Mouse (Mus musculus): Measurements from ENCODE around the gene Wrap53.

The Wrap53 gene

GRCm38 (mm10) chr11:69601768-69602167 is 21.7 kb upstream of the Wrap53 start:
- no peak for DNase-seq (ENCODE audit: low read depth)

- DNase-seq (ENCODE audit: low read depth): no peak
These were observed 20.0 kb upstream of the Wrap53 start for GRCm38 (mm10) chr11:69600098-69600497.

DNA sequence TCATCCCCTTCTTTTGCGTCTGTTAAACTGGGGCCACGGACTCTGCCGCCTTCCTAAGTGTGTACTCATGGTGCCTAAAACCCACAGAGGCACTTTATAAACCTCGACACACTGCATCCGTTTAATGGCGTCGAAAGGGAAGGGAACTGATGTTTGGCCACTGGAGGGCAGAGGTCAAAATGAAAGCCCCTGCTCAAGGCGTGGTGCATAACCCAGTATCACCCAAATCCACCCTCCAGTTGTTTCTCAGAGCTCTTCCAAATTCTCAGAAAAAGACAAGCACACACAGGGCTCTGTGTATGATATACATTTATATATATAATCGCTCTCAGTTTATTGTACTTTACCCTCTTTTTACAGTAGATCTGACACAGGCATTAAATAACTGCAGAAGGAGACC is 19.4 kb upstream of the Wrap53 start:
- no peak for DNase-seq (ENCODE audit: low read depth)

DNA sequence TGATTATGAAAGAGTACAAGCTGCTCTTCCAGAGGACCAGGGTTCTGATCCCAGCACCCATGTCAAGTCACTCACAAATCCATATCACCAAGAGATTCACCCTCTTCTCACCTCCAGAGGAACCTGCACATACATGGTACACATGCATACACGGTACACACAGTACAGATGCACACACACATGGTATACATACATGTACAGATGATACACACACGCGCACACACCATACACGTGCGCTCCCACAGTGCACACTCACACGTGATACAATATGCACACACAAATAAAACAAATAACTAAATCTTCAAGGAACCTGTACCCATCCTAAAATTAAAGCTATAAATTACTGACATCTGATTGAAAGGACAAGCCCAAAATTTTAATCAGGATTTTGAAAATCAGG is 14.8 kb upstream of the Wrap53 start:
- DNase-seq (ENCODE audit: low read depth): no peak

DNA sequence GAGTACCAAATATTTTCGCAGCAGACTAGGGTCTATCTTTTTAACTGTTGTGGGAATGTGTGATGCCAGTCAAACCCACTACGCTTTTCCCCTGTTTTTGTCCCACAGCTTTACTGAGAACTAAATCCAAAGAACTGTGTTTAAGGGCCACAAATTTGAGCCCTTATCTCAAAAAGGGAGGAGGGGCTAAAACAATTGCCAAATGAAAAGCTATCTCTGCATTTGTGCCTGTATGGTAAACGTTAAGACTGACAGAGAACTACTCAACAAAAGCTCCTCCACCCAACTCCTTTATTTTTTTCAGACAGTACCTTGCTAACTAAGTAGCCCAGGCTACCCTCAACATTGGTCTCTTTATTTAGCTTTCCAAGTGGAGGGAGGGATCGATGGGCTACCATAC is 12.7 kb upstream of the Wrap53 start:
- DNase-seq (ENCODE audit: low read depth): no peak

GRCm38 (mm10) chr11:69591899-69592637 is 12.0 kb upstream of the Wrap53 start:
- DNase-seq (ENCODE audit: low read depth): no peak

- DNase-seq (ENCODE audit: low read depth): no peak
These were observed 11.4 kb upstream of the Wrap53 start for GRCm38 (mm10) chr11:69591424-69591823.

GRCm38 (mm10) chr11:69590622-69591021 is 10.6 kb upstream of the Wrap53 start:
- DNase-seq (ENCODE audit: low read depth): no peak

GRCm38 (mm10) chr11:69589207-69589834 is 9.3 kb upstream of the Wrap53 start:
- DNase-seq (ENCODE audit: low read depth): peak; percentile 62

- peak; percentile 78 for DNase-seq (ENCODE audit: low read depth)
These were observed 5.8 kb upstream of the Wrap53 start for GRCm38 (mm10) chr11:69585718-69586325.

GRCm38 (mm10) chr11:69584937-69585336 is 4.9 kb upstream of the Wrap53 start:
- no peak for DNase-seq (ENCODE audit: low read depth)

DNA sequence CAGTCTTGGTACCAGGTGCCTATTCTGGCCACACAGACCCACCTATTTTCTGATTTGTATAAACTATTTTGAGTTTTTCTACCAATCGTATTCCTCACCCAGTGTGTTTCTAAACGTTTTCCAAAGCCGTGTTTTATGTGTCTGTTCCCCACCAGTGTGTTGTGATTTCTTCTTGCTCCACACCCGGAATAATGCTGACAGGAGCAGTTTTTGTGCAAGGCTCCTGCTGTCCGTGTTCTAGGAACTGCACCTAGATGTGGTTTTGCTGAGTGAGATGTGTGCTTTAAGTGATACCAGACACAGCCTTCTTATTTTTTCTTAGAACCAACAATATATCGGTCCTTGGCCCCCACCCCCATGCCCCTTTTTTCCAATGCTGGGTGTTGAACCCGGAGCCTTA is 4.0 kb upstream of the Wrap53 start:
- no peak for DNase-seq (ENCODE audit: low read depth)

GRCm38 (mm10) chr11:69582230-69582805 is 2.3 kb upstream of the Wrap53 start:
- no peak for DNase-seq (ENCODE audit: low read depth)

DNA sequence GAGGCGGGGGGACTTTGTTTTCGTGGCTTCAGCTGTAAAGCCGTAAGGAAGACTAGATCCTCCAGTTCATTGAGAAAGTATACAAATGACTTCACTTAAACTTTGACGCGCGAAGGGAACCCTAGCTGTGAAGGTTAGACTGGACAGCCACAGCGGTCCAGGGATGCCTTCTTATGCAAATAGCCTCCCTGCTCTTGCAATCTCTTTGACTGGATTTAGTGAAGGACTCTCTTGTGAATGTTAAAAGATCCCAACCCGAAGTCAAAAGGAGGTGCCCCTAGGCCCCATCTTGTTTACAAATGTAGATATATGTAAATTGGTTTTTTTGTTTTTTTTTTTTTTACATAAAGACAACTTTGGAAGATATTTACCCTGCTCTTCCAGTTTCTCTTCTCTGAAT is 1.8 kb upstream of the Wrap53 start:
- peak; percentile 31 for DNase-seq (ENCODE audit: low read depth)

DNA sequence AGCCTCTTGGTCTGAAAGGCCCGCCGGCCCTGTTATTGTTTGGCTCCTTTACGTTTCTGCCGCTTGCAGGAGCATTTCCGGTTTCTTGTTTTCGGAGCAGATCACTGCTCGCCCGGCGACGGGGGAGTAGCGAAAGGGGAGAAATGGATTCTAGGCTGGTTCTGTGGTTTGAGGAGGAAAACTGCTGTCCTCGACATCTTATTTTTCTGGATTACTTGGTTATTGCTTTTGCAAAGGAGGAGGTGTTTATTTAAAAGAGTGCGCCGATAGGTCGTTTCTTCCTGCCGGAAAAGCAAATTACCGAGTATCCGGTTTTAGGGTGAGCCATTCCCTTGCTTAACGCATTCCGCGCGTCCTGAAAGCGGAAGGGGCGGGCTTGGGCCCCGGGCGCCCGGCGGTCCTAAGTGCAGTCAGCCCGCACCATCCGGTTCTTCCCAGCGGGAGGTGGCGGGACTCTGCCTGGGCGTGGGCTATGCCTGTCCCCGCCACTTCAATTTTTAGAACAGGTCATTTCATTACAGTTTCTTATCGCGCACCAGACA is 1.2 kb upstream of the Wrap53 start:
- peak; percentile 94 for DNase-seq (ENCODE audit: low read depth)

DNA sequence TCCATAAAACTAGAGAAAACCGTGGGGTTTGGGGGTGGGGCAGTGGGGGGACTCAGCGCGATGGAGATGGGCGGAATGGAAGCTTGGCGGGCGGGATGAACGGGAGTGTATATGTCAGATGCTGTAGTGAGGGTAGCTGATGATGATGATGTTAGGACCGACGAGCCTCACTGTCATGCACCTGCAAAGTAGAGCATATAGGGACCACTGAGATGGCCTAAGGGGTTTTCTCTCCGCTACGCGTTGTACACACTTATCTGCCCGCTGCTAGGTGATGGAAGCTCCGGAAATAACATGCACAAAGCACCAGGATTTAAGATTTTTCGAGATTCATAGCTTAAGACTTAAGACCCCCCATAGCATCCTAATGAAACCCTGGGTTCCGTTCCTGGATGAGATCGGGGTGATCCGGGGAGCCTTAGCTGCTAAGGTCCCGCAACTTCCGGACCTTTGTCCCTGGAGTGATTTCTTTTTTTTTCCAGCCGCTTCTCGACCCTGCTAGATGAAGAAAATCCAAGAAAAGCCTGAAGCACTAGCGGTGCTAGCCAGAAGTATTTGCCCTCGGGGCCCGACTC is 604 bp upstream of the Wrap53 start:
- DNase-seq (ENCODE audit: low read depth): no peak

DNA sequence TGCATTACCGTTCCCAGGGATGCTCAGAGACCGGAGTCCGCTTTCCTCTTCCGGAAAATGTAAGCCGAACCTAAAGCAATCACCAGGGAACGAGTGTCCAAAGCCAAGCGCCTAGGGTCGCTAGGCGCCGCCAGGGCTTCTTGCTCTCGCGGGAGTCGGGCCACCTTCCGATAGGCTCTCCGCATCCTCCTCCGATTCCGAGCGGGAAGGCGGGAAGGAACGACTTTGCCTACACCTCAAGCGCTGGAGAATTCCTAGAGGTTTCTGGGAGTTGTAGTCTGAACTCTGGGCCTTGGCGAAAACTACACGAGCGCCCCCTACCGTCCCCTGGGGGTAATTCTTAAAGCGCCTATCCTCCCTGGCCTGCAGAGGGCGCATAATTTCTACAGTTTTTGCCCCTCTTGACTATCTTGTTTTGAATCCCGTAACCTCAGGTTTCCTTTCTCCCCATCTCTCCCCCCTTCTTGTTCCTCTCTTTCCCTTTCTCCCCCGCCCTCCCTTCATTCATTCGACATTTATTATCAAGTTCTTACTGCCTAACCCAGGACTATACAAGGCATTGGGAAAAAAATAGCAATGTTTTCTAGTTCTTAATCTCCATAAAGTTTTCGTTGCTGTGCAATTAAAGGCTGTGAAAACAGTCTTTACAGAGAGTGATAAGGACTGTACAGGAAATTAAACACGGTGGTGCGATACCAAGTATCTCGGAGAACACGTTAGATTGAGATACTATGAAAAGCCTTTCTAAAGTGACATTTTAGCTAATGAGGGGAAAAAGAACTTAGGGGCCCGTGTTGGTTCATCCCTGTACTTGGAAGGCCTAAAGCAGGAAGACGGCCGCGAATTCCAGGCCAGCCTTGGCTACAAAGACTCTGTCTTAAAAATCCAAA is 682 bp downstream of the Wrap53 start:
- DNase-seq (ENCODE audit: low read depth): peak; percentile 99

DNA sequence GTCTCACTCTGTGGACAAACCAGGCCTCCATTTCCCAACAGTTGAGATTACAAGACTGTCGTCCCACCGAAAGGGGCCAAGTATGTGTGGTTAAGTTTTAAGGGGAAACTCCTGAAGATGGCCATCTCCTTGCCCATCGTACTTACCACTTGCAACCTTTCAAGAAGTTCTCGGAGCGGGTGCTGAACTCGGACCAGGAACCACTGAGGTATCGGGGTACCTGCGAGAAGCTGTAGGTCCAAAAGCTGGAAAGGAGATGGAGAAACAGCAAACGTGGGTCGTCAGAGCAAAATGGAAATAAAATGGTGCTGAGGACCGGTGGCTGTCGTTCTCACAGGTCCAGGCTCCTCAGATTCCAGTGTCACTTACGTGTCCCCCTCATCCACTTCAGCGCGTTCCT is 1.8 kb downstream of the Wrap53 start:
- DNase-seq (ENCODE audit: low read depth): no peak

DNA sequence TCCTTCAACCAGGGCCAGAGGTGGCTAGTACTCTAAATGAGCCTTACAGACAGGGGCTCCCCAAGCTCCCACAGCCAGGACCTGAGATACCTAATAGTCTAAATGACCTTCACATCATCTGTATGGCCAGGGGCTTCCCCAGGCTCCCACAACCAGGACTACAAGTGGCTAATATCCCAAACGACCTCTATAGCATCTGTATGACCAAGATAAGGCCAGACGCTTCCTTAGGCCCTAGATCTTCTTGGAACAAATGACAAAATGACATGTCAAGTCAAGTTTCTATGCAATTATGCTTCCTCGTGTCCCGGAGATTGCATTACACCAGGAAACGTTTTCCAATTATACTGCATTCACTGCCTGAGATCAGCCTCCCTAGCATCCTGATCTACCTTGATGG is 3.7 kb downstream of the Wrap53 start:
- DNase-seq (ENCODE audit: low read depth): no peak

GRCm38 (mm10) chr11:69575220-69575619 is 4.8 kb downstream of the Wrap53 start:
- peak; percentile 82 for DNase-seq (ENCODE audit: low read depth)

- no peak for DNase-seq (ENCODE audit: low read depth)
These were observed 14.9 kb downstream of the Wrap53 start for GRCm38 (mm10) chr11:69565131-69565530.
